Mouse (Mus musculus): Measurements from ENCODE around the gene Abcg2.

DNA sequence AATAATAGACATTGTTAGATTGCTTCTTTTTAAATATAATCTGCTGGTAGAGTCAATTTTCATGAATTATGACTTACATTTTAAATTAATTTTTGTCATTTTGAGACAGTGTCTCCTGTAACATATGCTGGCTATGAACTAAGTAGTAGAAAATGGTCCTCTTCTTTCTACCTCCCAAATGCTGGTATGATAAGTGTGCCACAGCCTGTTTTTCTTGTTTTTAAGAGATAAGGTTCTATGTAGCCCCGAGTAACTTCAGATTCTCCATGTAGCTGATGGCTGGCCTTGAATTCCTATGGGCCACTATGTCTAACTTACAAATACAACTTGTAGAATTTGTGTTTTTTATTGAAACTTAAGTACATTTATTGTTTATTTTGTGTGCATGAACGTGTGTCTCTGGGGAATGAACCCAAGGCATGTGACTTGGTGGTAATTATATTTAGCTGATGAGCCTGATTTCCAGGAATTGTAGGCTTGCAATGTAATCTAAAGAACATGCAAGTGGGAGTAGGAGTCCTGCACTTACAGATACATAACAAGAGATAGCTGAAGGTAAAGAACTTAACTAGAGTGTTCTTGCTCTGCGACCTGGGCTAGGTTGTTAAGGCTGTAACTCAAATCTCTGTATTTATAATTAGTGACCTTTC, 63.9 kb downstream of the Abcg2 start:
- TF ChIP-seq CTCF (IDR thresholded peaks at IDR 0.05; ENCODE audit: borderline replicate concordance, insufficient read depth, low read depth, low read length) (no peak), POLR2A (IDR thresholded peaks at IDR 0.05; ENCODE audit: borderline replicate concordance, insufficient read depth, low read length) (no peak)

All from cerebellum, adult 2 months (tissue).